Mouse (Mus musculus) CH12.LX (cell line): ENCODE results near the gene Gm49325. TPM values are rescaled to one million over a fixed set of nuclear protein-coding genes. Genes with fewer than 3 reads are reported as not detected.

ENCODE experiments used
- DNase-seq: peaks from one replicate; pipeline ENCODE4 v3.0.0-alpha.2; 2013; ENCODE audit errors: extremely low read depth
- H3K27ac ChIP-seq: 2 replicates; pipeline ENCODE4 v1.5.1; 2012; ENCODE audit warnings: low read depth, mild to moderate bottlenecking, control low read depth, moderate library complexity; ENCODE audit not compliant: insufficient read depth
- H3K27me3 ChIP-seq: replicated peaks from 2 replicates; pipeline ENCODE3; 2012; ENCODE audit warnings: inconsistent platforms
- H3K36me3 ChIP-seq, 2 experiments: replicated peaks in 1 of 2; 2 replicates each; pipeline versions ENCODE3 to v1.6.1; 2012; ENCODE audit warnings: inconsistent platforms in 1 of 2, low read length in 1 of 2, mild to moderate bottlenecking in 1 of 2, mixed read lengths in 1 of 2, moderate library complexity in 1 of 2; ENCODE audit not compliant: control insufficient read depth in 1 of 2, insufficient read depth in 1 of 2
- H3K4me1 ChIP-seq, 2 experiments: 2 replicates each; pipeline ENCODE4 v1.6.1; 2012; ENCODE audit warnings: inconsistent platforms in 1 of 2, moderate library complexity in 1 of 2; ENCODE audit not compliant: insufficient read depth in 2 of 2, control insufficient read depth in 1 of 2
- H3K4me2 ChIP-seq: 2 replicates; pipeline ENCODE4 v1.6.1; 2012; ENCODE audit warnings: low read depth, mild to moderate bottlenecking, control low read depth; ENCODE audit not compliant: poor library complexity, insufficient read depth, severe bottlenecking
- H3K4me3 ChIP-seq, 3 experiments: fragments of 150-350 bp in 1 of 3; sonication (generic) in 1 of 3; replicated peaks in 1 of 3; 2 replicates each; pipeline versions ENCODE3 to v1.5.1; 2011 to 2012; ENCODE audit warnings: low read depth in 2 of 3, low read length in 2 of 3, mild to moderate bottlenecking in 2 of 3, moderate library complexity in 2 of 3, control low read depth in 1 of 3, improper control_type of control experiment in 1 of 3, inconsistent platforms in 1 of 3, mixed read lengths in 1 of 3; ENCODE audit not compliant: poor library complexity in 1 of 3
- H3K79me2 ChIP-seq: replicated peaks from 2 replicates; pipeline ENCODE4 v1.6.1; 2012; ENCODE audit warnings: mild to moderate bottlenecking, moderate library complexity; ENCODE audit not compliant: control insufficient read depth, poor library complexity, insufficient read depth, severe bottlenecking; ENCODE audit errors: extremely low read depth
- H3K9ac ChIP-seq: 2 replicates; pipeline ENCODE4 v1.6.1; 2012; ENCODE audit warnings: low read depth, mild to moderate bottlenecking, control low read depth, moderate library complexity; ENCODE audit not compliant: insufficient read depth
- H3K9me3 ChIP-seq: replicated peaks from 2 replicates; pipeline ENCODE3; 2012; ENCODE audit warnings: low read length, inconsistent platforms, mixed read lengths
- BHLHE40 ChIP-seq: IDR thresholded peaks from 2 replicates; pipeline ENCODE4 v1.6.1; 2011; ENCODE audit warnings: mild to moderate bottlenecking, low read depth, low read length, improper control_type of control experiment
- CHD1 ChIP-seq: IDR thresholded peaks from 2 replicates; pipeline ENCODE4 v1.6.1; 2012; ENCODE audit warnings: low read depth, low read length, improper control_type of control experiment, inconsistent platforms
- CHD2 ChIP-seq: IDR thresholded peaks from 2 replicates; pipeline ENCODE4 v1.6.1; 2011; ENCODE audit warnings: low read length, improper control_type of control experiment
- CTCF ChIP-seq, 2 experiments: IDR thresholded peaks in 1 of 2; conservative IDR thresholded peaks in 1 of 2; 2 replicates each; pipeline ENCODE4 v1.5.1; 2011 to 2012; ENCODE audit warnings: low read depth in 2 of 2, low read length in 2 of 2, improper control_type of control experiment in 1 of 2, inconsistent platforms in 1 of 2, mild to moderate bottlenecking in 1 of 2, moderate library complexity in 1 of 2
- E2F4 ChIP-seq: IDR thresholded peaks from 2 replicates; pipeline ENCODE4 v1.6.1; 2011; ENCODE audit warnings: low read depth, low read length, improper control_type of control experiment; ENCODE audit not compliant: insufficient replicate concordance
- ELF1 ChIP-seq: IDR thresholded peaks from 2 replicates; pipeline ENCODE4 v1.6.1; 2014; ENCODE audit warnings: low read depth, mild to moderate bottlenecking, inconsistent platforms, low read length, improper control_type of control experiment
- EP300 ChIP-seq: IDR thresholded peaks from 2 replicates; pipeline ENCODE4 v1.6.1; 2011; ENCODE audit warnings: low read length, improper control_type of control experiment
- ETS1 ChIP-seq: conservative IDR thresholded peaks from 2 replicates; pipeline ENCODE4 v1.6.1; 2012; ENCODE audit warnings: low read depth, mild to moderate bottlenecking, inconsistent platforms, low read length, improper control_type of control experiment, moderate library complexity
- HCFC1 ChIP-seq: IDR thresholded peaks from 2 replicates; pipeline ENCODE4 v1.6.1; 2012; ENCODE audit warnings: low read depth, mild to moderate bottlenecking, inconsistent platforms, low read length, improper control_type of control experiment
- IRF4 ChIP-seq: IDR thresholded peaks from 2 replicates; pipeline ENCODE4 v1.6.1; 2014; ENCODE audit warnings: low read depth, mild to moderate bottlenecking, inconsistent platforms, low read length, improper control_type of control experiment
- JUN ChIP-seq: IDR thresholded peaks from 2 replicates; pipeline ENCODE4 v1.6.1; 2011; ENCODE audit warnings: low read depth, mild to moderate bottlenecking, low read length, improper control_type of control experiment, moderate library complexity; ENCODE audit not compliant: insufficient read depth
- JUND ChIP-seq: conservative IDR thresholded peaks from 2 replicates; pipeline ENCODE4 v1.6.1; 2011; ENCODE audit warnings: low read depth, low read length, improper control_type of control experiment
- KAT2A ChIP-seq: IDR thresholded peaks from 2 replicates; pipeline ENCODE4 v1.6.1; 2012; ENCODE audit warnings: low read length, improper control_type of control experiment, inconsistent platforms; ENCODE audit not compliant: insufficient replicate concordance
- MAFK ChIP-seq: IDR thresholded peaks from 2 replicates; pipeline ENCODE4 v1.6.1; 2011; ENCODE audit warnings: low read length, improper control_type of control experiment; ENCODE audit not compliant: insufficient replicate concordance
- MAX ChIP-seq: IDR thresholded peaks from 2 replicates; pipeline ENCODE4 v1.6.1; 2011; ENCODE audit warnings: low read length, improper control_type of control experiment
- MAZ ChIP-seq: IDR thresholded peaks from 2 replicates; pipeline ENCODE4 v1.6.1; 2012; ENCODE audit warnings: low read depth, mild to moderate bottlenecking, inconsistent platforms, low read length, improper control_type of control experiment, moderate library complexity
- MEF2A ChIP-seq: IDR thresholded peaks from 2 replicates; pipeline ENCODE4 v1.6.1; 2014; ENCODE audit warnings: low read depth, mild to moderate bottlenecking, inconsistent platforms, low read length, improper control_type of control experiment, borderline replicate concordance
- MXI1 ChIP-seq: IDR thresholded peaks from 2 replicates; pipeline ENCODE4 v1.6.1; 2011; ENCODE audit warnings: mild to moderate bottlenecking, low read depth, low read length, improper control_type of control experiment
- MYC ChIP-seq: IDR thresholded peaks from 2 replicates; pipeline ENCODE4 v1.6.1; 2011; ENCODE audit warnings: low read depth, mild to moderate bottlenecking, improper control_type of control experiment, low read length
- NELFE ChIP-seq: IDR thresholded peaks from 2 replicates; pipeline ENCODE4 v1.6.1; 2011; ENCODE audit warnings: low read depth, low read length, improper control_type of control experiment
- NRF1 ChIP-seq: IDR thresholded peaks from 2 replicates; pipeline ENCODE4 v1.6.1; 2014; ENCODE audit warnings: low read depth, mild to moderate bottlenecking, inconsistent platforms, low read length, improper control_type of control experiment, moderate library complexity
- PAX5 ChIP-seq: IDR thresholded peaks from 2 replicates; pipeline ENCODE4 v1.6.1; 2012; ENCODE audit warnings: low read length, inconsistent platforms, mixed read lengths
- POLR2A ChIP-seq: IDR thresholded peaks from 2 replicates; pipeline ENCODE4 v1.6.1; 2011; ENCODE audit warnings: low read depth, mild to moderate bottlenecking, improper control_type of control experiment, low read length
- POLR2AphosphoS2 ChIP-seq: IDR thresholded peaks from 2 replicates; pipeline ENCODE4 v1.6.1; 2011; ENCODE audit warnings: low read depth, low read length, improper control_type of control experiment
- RAD21 ChIP-seq: IDR thresholded peaks from 2 replicates; pipeline ENCODE4 v1.6.1; 2011; ENCODE audit warnings: low read depth, mild to moderate bottlenecking, low read length, improper control_type of control experiment, moderate library complexity
- RCOR1 ChIP-seq: conservative IDR thresholded peaks from 2 replicates; pipeline ENCODE4 v1.6.1; 2012; ENCODE audit warnings: low read depth, mild to moderate bottlenecking, inconsistent platforms, low read length, improper control_type of control experiment
- SIN3A ChIP-seq: IDR thresholded peaks from 2 replicates; pipeline ENCODE4 v1.6.1; 2012; ENCODE audit warnings: low read length, improper control_type of control experiment, inconsistent platforms
- SMC3 ChIP-seq: IDR thresholded peaks from 2 replicates; pipeline ENCODE4 v1.6.1; 2011; ENCODE audit warnings: low read depth, low read length, improper control_type of control experiment
- TBP ChIP-seq: conservative IDR thresholded peaks from 2 replicates; pipeline ENCODE4 v1.6.1; 2011; ENCODE audit warnings: low read depth, low read length, improper control_type of control experiment
- TCF12 ChIP-seq: IDR thresholded peaks from 2 replicates; pipeline ENCODE4 v1.6.1; 2014; ENCODE audit warnings: low read depth, mild to moderate bottlenecking, inconsistent platforms, low read length, improper control_type of control experiment
- UBTF ChIP-seq: IDR thresholded peaks from 2 replicates; pipeline ENCODE4 v1.6.1; 2012; ENCODE audit warnings: low read depth, mild to moderate bottlenecking, inconsistent platforms, low read length, improper control_type of control experiment, moderate library complexity
- USF1 ChIP-seq: IDR thresholded peaks from 2 replicates; pipeline ENCODE4 v1.6.1; 2014; ENCODE audit warnings: low read depth, mild to moderate bottlenecking, inconsistent platforms, low read length, improper control_type of control experiment
- ZC3H11A ChIP-seq: IDR thresholded peaks from 2 replicates; pipeline ENCODE4 v1.6.1; 2012; ENCODE audit warnings: low read depth, mild to moderate bottlenecking, inconsistent platforms, low read length, improper control_type of control experiment
- ZKSCAN1 ChIP-seq: IDR thresholded peaks from 2 replicates; pipeline ENCODE4 v1.6.1; 2012; ENCODE audit warnings: low read depth, inconsistent platforms, low read length, improper control_type of control experiment, borderline replicate concordance
- ZMIZ1 ChIP-seq: IDR thresholded peaks from 2 replicates; pipeline ENCODE4 v1.6.1; 2012; ENCODE audit warnings: low read depth, mild to moderate bottlenecking, inconsistent platforms, low read length, improper control_type of control experiment
- ZNF384 ChIP-seq: IDR thresholded peaks from 2 replicates; pipeline ENCODE4 v1.6.1; 2012; ENCODE audit warnings: low read depth, low read length, improper control_type of control experiment, inconsistent platforms
- dilution Hi-C: fragments of 300-500 bp; cut with MboI; formaldehyde crosslinking; loops from 2 replicates; pipeline ENCODE4 v1.14.3; 2020; ENCODE audit warnings: low sequenced_read_pairs; ENCODE audit not compliant: extremely low pct_unique_long_range_greater_than_20kb, extremely low pct_ligation_motif_present
- in situ Hi-C: fragments of 300-500 bp; cut with MboI; formaldehyde crosslinking; loops from 3 replicates; pipeline ENCODE4 v1.14.3; 2019; ENCODE audit warnings: low sequenced_read_pairs, low pct_ligation_motif_present, low pct_unique_long_range_greater_than_20kb, mixed read lengths
- polyA plus RNA-seq: library from polyadenylated mRNA; unstranded; fragments of >175 nt; gene quantifications from 2 replicates; pipeline ENCODE4 v1.2.1, GENCODE M21; 2012; ENCODE audit warnings: low read depth; ENCODE audit not compliant: insufficient read length
- total RNA-seq, 2 experiments: library from RNA; depleted of rRNA; stranded (reverse); fragments of 300-350 nt in 1 of 2; fragments of >200 nt in 1 of 2; gene quantifications; 2 replicates each; pipeline ENCODE4 v1.2.3; 2012 to 2014

The Gm49325 gene
- total RNA-seq (2012; rRNA removed) (0.55 TPM in 1 of 2 replicates, not detected in the other), total RNA-seq (2014; rRNA removed) (1.1 TPM in 1 of 2 replicates, not detected in the other), polyA plus RNA-seq (26.9 and 54.0 TPM in 2 replicates)

DNA sequence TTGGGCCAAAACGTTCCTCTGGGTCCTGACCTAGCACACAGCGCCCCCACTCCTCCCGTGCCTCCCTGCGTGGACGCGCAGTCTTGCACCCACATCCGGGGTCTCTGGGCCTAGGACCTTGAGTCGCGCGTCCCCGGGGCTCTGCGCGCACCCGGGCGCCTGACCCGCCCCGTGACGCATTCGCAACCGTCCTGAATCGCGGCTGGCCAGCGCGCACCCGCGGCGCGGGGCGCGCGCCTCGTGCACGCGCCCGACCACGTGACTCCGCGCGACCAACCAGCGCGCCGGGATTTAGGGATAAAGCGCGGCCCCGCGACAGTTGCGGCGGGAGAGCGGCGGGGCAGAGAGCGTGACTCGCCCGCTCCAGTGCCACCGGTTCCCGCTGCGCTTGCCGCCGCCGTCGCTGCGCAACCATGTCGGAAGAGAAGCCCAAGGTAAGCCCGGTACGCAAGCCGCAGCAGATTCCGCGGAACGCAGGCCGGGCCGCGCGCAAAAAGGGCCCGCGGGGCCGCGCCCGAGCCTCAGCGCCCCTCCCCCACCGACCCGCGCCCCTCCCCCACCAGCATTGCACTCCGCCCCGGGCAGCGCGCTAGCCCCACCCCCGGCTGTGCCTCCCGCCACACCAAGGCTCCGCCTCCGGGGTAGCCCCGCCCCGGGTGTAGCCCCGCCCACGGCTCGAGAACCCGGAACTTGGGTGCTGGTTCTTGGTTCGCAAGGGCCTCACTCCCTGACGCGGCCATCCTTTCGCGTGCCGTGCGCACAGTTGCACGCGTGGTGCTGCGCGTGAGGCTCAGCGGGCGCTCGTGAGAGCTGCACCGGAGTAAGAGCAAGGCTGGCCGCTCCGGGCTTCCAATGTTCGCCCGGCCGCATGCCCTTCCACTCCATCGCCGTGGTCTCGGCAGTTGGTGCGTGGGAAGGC, at the start of gene Gm49325, which contains the start of gene Sumo3:
Gm49325 (plus strand) TSS at position 290 of the 919 bp plus-strand sequence.
Sumo3 (plus strand) TSS at position 190 of the 919 bp plus-strand sequence.
- H3K9ac ChIP-seq: peak within 1 kb of the TSS; percentile 77
- peak within 1 kb of the TSS; percentile 74 for H3K4me2 ChIP-seq
- peak within 1 kb of the TSS; percentile 77 to 97 (median 82) for H3K4me3 ChIP-seq
- dilution Hi-C loops (no loop called here), in situ Hi-C loops (no loop called here)
- H3K9me3 ChIP-seq: peaks cover 7% of the 10 kb centered on the region
- no peaks in the 10 kb centered on the region for H3K27me3 ChIP-seq
- peaks cover 13% of the 10 kb centered on the region for H3K79me2 ChIP-seq
- peak; percentile 93 for DNase-seq
- H3K36me3 ChIP-seq: peaks cover 12 to 33% of the 10 kb centered on the region in 2 experiments
- H3K4me1 ChIP-seq: peaks cover 5 to 14% of the 10 kb centered on the region in 2 experiments
- peak within 1 kb of the TSS; percentile 77 for H3K27ac ChIP-seq
- TF ChIP-seq MEF2A (no peak; the same call in 1 of the 2 replicates), PAX5 (no peak), ELF1 (peak; percentile 97), ZC3H11A (no peak), MAFK (no peak), RAD21 (no peak), KAT2A (0 out of 2 replicates have a peak, but pooled peaks have one; percentile 37), JUND (no peak), UBTF (0 out of 2 replicates have a peak, but pooled peaks have one; percentile 52), JUN (no peak), MYC (peak; percentile 58; the same call in 1 of the 2 replicates), CTCF (conservative IDR thresholded peaks at IDR 0.05 in 1 of 2, IDR thresholded peaks at IDR 0.05 in 1 of 2; ENCODE audit: low read depth in 2 of 2, low read length in 2 of 2) (peak in 1 of 2 experiments; percentile 30; a peak in 2 of 4 replicates), MXI1 (peak; percentile 95), ZMIZ1 (peak; percentile 94), POLR2AphosphoS2 (peak; percentile 94), POLR2A (peak; percentile 94), SIN3A (peak; percentile 91), MAX (peak; percentile 78), CHD1 (no peak; the same call in 1 of the 2 replicates), RCOR1 (0 out of 2 replicates have a peak, but pooled peaks have one; percentile 52), BHLHE40 (peak; percentile 97), E2F4 (no peak), MAZ (0 out of 2 replicates have a peak, but pooled peaks have one; percentile 18), NRF1 (peak; percentile 59), USF1 (peak; percentile 91), NELFE (peak; percentile 92), TBP (0 out of 2 replicates have a peak, but pooled peaks have one; percentile 24), EP300 (no peak; the same call in 1 of the 2 replicates), IRF4 (peak; percentile 36; the same call in 1 of the 2 replicates), ETS1 (no peak; the same call in 1 of the 2 replicates), HCFC1 (peak; percentile 53; the same call in 1 of the 2 replicates), ZNF384 (no peak), TCF12 (peak; percentile 77; the same call in 1 of the 2 replicates), SMC3 (no peak), CHD2 (peak; percentile 90), ZKSCAN1 (no peak)
